Mouse (Mus musculus) CD4-positive helper T cell, adult 2 months (primary cell): ENCODE data around the gene Trpm3.
A peak's percentile ranks its signal among the peaks of the same experiment; 100 is the strongest.

ENCODE experiments used
- DNase-seq: peaks from one replicate; pipeline ENCODE4 v3.0.0-alpha.2; 2012; ENCODE audit warnings: low read depth, missing footprints, low spot score

Trpm3 gene

GRCm38 (mm10) chr19:22303952-22304655, 165.3 kb downstream of the Trpm3 start:
- peak; percentile 45 for DNase-seq

- DNase-seq = no peak
Measured at GRCm38 (mm10) chr19:22308081-22308480, 169.2 kb downstream of the Trpm3 start.

- DNase-seq = no peak
Measured at GRCm38 (mm10) chr19:22317306-22317705, 178.5 kb downstream of the Trpm3 start.

GRCm38 (mm10) chr19:22326813-22327212, 188.0 kb downstream of the Trpm3 start:
- no peak for DNase-seq

GRCm38 (mm10) chr19:22327226-22327625, 188.4 kb downstream of the Trpm3 start:
- DNase-seq = no peak

GRCm38 (mm10) chr19:22336278-22336677, 197.4 kb downstream of the Trpm3 start:
- no peak for DNase-seq

- DNase-seq = no peak
Measured at GRCm38 (mm10) chr19:22337468-22337867, 198.6 kb downstream of the Trpm3 start.

- no peak for DNase-seq
Measured at GRCm38 (mm10) chr19:22338927-22339326, 200.1 kb downstream of the Trpm3 start.

GRCm38 (mm10) chr19:22354037-22354541, 215.2 kb downstream of the Trpm3 start:
- DNase-seq = no peak

- DNase-seq = no peak
Measured at GRCm38 (mm10) chr19:22386890-22387289, 248.0 kb downstream of the Trpm3 start.

- no peak for DNase-seq
Measured at GRCm38 (mm10) chr19:22394700-22395099, 255.9 kb downstream of the Trpm3 start.

- no peak for DNase-seq
Measured at GRCm38 (mm10) chr19:22404049-22404448, 265.2 kb downstream of the Trpm3 start.

GRCm38 (mm10) chr19:22418239-22418638, 279.4 kb downstream of the Trpm3 start:
- no peak for DNase-seq

- DNase-seq = no peak
Measured at GRCm38 (mm10) chr19:22437207-22437606, 298.4 kb downstream of the Trpm3 start.

- DNase-seq = no peak
Measured at GRCm38 (mm10) chr19:22447418-22448339, 308.8 kb downstream of the Trpm3 start.

GRCm38 (mm10) chr19:22448340-22449288, 309.8 kb downstream of the Trpm3 start:
- DNase-seq = no peak

GRCm38 (mm10) chr19:22451290-22451689, 312.4 kb downstream of the Trpm3 start:
- no peak for DNase-seq

- DNase-seq = no peak
Measured at GRCm38 (mm10) chr19:22456935-22457334, 318.1 kb downstream of the Trpm3 start.

GRCm38 (mm10) chr19:22462043-22462442, 323.2 kb downstream of the Trpm3 start:
- no peak for DNase-seq

- no peak for DNase-seq
Measured at GRCm38 (mm10) chr19:22463506-22463905, 324.7 kb downstream of the Trpm3 start.

GRCm38 (mm10) chr19:22469608-22470007, 330.8 kb downstream of the Trpm3 start:
- no peak for DNase-seq
